Mouse (Mus musculus): ENCODE data around the gene Cbln4. TPM values are rescaled to one million over a fixed set of nuclear protein-coding genes. Genes with fewer than 3 reads are reported as not detected.

The Cbln4 gene
- total RNA-seq, 2 experiments from 2014 or later: 6.5 to 6.8 TPM

Other genes starting within 250 kb of the Cbln4 start
- gene Mc3r, start 205.0 kb upstream of the Cbln4 start, total RNA-seq (2021): not detected